Mouse (Mus musculus): Measurements from ENCODE around the gene Hnrnpd. TPM values are rescaled to one million over a fixed set of nuclear protein-coding genes. Genes with fewer than 3 reads are reported as not detected.

The Hnrnpd gene
- total RNA-seq, 2 experiments from 2014 or later = 129 to 153 TPM

DNA sequence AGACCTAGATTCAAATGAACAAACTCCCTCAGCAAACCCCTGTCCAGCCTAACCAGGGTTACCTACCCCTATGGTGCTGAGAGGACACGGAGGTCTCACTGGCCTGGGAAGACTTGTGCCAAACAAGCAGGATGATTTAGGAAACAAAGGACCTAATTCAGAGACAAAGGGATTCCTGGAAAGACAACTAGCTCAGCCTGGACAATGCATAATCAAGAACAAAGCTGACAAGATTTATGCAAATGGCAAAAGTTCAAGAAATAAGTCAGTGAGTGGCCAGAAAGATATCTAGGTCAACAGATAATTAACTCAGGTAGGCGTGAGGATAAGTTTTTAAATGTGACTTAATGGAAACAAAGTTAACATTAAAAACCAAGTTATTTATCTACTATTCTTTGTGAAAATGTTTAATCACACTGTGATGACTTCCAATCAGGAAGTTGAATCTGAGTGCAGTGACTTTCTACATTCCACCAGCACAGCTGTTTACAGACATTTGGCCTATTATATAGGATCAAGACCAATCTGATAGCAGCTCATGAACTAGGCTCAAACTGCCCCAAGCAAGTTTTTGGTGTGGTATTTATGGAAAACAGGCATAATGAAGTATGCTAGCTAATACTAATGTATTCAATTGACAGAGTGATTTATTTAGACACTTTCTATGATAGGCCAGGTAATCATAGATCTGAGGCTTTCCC, 19.4 kb downstream of the Hnrnpd start:
- no peak for DNase-seq

DNA sequence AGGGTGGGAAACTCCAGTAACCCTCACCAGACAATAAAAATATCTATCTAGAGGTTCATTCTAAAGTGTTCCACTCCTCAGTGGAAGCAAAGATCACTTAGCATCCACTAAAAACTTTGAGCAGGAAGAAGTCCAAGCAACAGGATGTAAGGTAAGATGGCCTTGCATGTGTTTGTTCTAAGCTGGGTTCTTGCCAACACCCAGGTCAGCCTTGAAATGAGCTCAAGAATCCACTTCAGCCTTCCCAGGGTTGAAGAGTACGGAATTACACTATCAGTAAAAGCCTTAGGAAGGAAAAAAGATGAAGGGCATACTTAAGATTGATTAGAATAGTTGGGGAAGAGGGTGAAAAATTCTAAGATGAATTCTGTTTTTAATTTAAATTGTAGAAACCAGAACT, 20.1 kb downstream of the Hnrnpd start:
- no peak for DNase-seq

DNA sequence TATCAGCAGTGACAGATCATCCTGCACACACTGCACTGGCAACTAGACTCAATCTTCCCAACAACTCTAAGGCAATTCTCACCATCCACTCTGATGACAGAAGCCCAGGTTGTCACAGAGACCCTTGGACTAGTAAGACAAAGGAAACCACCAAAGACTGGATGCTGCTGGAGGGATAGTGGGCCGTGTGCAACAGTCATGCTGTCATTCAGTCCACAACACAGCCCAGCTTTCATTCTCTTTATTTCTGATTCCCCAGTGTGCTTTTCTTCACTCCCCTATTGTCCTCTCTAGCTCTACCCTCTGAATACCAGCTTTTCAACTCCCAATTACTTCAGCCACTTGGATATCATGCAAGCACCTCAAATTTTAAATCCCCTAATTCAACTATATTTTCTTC, 24.9 kb downstream of the Hnrnpd start:
- DNase-seq = no peak

DNA sequence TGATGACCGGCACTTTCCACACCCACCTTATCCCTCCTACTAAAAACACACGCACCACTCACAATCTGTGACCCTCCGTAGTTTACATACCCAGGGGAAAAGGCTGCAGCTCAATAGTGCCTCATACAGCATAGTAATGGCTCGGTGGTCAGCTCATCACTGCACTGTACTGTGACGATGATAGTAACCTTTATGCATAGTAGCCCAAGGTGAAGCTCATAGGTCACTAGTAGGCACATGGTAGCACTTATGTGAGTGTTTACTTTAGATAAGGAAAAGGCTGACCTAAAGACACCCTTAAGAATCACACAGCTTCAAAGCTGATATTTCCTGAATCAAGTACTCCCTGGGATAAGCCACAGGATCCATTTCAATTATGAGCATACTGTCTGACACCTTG, 26.2 kb downstream of the Hnrnpd start:
- DNase-seq = no peak

DNA sequence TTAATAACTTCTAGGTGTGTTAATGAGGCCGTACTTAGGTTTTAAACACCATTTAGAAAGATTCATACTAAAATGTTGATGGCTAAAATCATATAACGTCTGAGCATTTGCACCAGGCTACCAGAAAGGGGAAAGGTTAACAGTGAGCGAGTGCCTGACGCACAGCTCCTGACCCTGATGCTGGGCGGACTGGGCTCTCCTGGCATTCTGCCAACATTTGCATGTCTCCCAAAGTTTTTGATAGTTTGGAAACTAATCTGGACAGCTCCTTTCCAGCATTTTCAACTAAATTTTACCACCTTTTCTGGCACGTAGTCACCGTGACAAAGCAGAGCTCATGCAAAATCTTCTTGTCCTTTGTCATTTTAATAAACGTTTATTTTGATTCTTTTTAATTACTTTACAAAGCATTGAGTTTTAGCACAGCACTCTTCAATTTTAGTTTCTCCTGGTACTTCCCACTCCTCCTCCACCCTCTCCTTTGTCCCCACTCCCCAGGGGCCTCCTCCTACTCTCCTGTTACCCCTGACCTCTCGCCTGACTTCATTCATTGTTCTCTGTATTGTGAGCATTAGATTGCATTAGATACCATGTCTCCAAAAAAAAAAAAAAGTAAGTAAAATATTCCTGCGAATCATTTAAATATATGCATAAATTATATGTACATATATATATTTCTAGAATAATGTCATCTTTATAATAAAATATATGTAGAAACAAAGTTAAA, 36.8 kb downstream of the Hnrnpd start:
- no peak for DNase-seq

DNA sequence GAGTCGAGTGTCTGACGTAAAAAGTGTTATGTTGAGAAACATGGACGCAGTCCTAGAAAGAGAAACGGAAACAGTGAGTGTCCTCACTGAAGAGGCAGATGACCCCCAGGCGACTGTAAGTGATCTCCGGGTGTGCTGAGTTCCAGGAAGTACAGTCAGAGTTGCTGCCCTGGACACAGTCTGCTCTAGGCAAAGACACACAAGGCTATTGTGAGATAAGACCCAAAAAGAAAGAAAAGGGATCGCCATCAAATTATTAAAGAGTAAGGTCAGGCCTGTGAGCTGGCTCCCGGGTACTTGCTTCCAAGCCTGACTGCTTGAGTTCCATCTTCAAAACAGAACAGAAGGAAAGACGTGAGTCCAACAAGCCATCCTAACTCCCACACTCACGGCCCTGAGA, 37.5 kb downstream of the Hnrnpd start:
- no peak for DNase-seq

DNA sequence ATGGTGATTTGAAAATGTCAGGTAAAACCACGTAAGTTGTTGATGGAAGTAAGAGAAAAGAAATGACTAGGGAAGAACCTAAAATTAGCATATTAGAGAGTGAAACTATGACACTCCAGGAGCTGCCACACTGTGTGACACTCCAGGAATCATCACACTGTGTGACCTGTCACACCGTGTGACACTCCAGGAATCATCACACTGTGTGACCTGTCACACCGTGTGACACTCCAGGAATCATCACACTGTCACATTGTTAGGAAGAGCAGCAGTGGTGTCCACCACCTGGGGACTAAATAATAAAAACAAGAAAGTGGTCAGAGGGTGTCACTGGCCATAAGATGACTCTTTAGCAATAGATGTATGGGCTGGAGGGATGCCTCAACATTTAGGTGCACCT, 39.3 kb downstream of the Hnrnpd start:
- DNase-seq = no peak

DNA sequence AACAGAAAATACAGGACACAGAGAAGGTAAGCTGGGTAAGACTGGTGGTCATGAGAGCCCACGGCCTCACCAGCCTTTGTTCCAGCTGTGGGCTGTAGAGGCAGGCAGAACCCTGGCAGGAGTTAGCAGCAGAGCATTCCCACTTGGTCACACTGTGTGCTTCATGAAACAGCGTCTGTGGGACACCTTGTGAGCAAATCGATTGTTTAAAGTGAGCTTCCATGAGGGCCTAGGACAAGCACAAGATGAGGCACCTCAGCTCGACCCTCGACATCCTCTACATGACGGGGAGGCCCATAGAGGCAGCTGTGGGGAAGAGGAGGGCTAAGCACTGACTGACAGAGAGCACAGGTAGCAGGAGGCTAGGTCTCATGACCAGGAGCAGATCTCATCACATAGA, 46.8 kb downstream of the Hnrnpd start:
- no peak for DNase-seq

DNA sequence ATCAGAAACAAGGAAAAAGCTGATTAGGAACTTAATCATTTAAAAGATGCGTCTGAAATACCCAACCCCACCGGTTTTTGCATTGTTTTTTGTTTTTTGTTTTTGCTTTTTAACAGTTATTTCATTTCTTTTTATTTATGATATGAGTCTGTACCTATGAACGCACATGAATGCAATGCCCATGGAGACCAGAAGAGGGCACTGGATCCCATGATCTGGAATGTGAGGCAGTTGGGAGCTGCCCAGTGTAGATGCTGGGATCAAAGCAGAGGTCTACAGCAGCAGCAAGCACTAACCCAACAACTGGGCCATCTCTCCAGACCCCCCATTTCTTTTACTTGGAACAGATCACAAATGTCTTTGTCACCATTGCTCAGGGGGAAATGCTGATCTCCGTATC, 50.8 kb downstream of the Hnrnpd start:
- peak; percentile 39 for DNase-seq

DNA sequence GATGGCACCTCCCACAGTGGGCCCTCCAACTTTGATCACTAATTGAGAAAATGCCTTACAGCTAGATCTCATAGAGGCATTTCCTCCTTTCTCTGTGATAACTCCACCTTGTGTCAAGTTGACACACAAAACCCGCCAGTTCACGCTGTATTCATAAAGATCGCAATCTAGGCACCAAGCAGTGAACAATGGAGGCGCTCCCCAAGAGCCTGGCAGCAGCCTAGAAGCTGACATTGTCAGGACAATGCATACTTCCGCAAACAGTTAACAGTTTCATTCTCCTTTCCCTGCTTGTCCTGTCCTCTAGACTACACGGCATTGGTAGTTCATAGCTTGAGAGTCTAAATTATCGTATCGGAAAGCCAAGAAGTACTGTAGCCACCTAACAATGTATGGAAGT, 56.7 kb downstream of the Hnrnpd start:
- no peak for DNase-seq

DNA sequence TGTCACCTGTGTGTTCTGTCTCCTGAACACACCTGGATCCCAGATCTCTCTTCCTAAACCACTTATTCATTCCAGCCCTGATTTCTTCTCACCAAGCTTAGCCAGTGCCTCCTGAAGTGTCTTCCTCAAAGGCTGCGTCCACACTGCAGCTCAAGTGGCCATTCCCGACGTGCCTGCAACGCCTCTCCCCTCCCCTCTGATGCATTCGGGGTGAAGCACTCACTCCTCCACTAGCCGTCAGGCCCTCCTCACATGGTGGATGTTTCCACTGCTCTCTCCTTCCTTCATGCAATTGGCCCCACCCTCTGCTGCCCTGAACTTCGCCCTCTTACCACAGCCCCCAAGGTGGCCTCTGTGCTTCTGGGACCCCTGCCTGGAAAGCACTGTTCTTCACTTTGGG, 63.2 kb downstream of the Hnrnpd start:
- DNase-seq = no peak

DNA sequence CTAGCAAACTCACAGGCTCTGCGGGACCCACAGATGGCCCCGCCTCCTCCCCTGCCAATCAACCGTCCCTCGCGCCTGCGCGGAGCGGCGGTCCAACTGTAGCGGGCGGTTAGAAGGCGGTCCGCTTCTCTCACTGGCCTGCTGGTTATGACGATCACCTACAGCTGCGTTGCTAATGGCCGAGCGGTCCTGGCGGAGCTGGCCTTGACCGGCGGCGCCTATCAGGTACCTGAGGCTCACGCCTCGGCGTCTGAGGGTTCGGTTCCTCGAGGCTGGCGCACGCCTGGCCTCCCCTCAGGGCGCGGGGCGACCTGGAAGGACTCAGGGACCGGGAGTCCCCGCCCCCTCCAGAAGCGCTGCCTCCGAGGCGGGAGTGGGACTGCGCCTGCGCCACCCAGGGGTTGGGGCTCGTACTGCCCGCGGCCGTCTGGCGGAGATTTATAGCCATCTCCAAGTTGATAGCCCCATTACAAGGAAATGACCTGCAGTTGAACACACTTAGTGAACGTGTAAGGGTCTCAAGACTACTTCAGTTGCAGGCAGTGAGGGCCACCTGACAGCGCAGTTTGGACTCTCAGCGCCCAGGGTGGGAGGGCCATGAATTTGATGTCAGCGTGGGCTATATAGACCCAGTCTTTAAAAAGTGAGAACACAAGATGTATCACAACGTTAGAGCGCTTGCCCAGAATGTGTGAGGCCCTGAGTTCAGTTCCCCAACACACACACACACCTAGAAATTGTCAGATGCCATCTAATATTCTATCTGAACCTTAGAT, 72.4 kb downstream of the Hnrnpd start, which contains the start of gene Vamp9:
Gene Vamp9, plus strand, starts transcription at position 74 of the 776 bp plus-strand sequence.
- peak; percentile 95 for DNase-seq

Other genes with a start within 250 kb of the Hnrnpd start
- gene Rasgef1b, start 249.9 kb downstream of the Hnrnpd start, total RNA-seq (2021) = 1 to 10 TPM; 1.5 to 2.6 TPM
- gene Vamp9, start 72.7 kb downstream of the Hnrnpd start, total RNA-seq (2021) = under 1 TPM; 0.49 to 0.56 TPM
- 1 to 10 TPM; 1.1 to 1.2 TPM for gene 4930524J08Rik, start 123 bp upstream of the Hnrnpd start, total RNA-seq (2021)
- gene Hnrnpdl, start 60.7 kb upstream of the Hnrnpd start, total RNA-seq (2021) = 100 to 1,000 TPM in 1 of 2 experiments, 10 to 100 TPM in 1; 92.8 to 105 TPM
- 10 to 100 TPM in 1 of 2 experiments, 1 to 10 TPM in 1; 9.0 to 10.5 TPM for gene Enoph1, start 61.0 kb upstream of the Hnrnpd start, total RNA-seq (2021)
- 1 to 10 TPM; 3.5 to 3.9 TPM for gene Tmem150c, start 180.9 kb upstream of the Hnrnpd start, total RNA-seq (2021)

All from gastrocnemius, postnatal 10 days (tissue).